Mouse (Mus musculus) hindbrain, embryonic 12.5 days (tissue): ENCODE data around the gene Gan. TPM values are rescaled to one million over a fixed set of nuclear protein-coding genes. Genes with fewer than 3 reads are reported as not detected.

Experiments
- ATAC-seq: fragments of 200-750 bp; cut with Nextera tagmentation; 2 replicates; pipeline ENCODE4 v1.8.0; 2017; ENCODE audit warnings: moderate TSS enrichment; ENCODE audit not compliant: low FRiP score
- H3K27ac ChIP-seq: fragments of 300-500 bp; sonication (generic); 2 replicates; pipeline ENCODE4 v1.5.1; 2016; ENCODE audit warnings: mild to moderate bottlenecking
- H3K27me3 ChIP-seq: fragments of 300-500 bp; sonication (generic); 2 replicates; pipeline ENCODE4 v1.6.1; 2016; ENCODE audit warnings: mild to moderate bottlenecking
- H3K36me3 ChIP-seq: fragments of 300-500 bp; sonication (generic); 2 replicates; pipeline ENCODE4 v1.6.1; 2016; ENCODE audit warnings: mild to moderate bottlenecking
- H3K4me1 ChIP-seq: fragments of 300-500 bp; sonication (generic); 2 replicates; pipeline ENCODE4 v1.6.1; 2016
- H3K4me2 ChIP-seq: fragments of 300-500 bp; sonication (generic); replicated peaks from 2 replicates; pipeline ENCODE4 v1.6.1; 2016; ENCODE audit warnings: mild to moderate bottlenecking
- H3K4me3 ChIP-seq: fragments of 300-500 bp; sonication (generic); 2 replicates; pipeline ENCODE4 v1.5.1; 2016; ENCODE audit warnings: mild to moderate bottlenecking
- H3K9ac ChIP-seq: fragments of 300-500 bp; sonication (generic); 2 replicates; pipeline ENCODE4 v1.6.1; 2016; ENCODE audit warnings: mild to moderate bottlenecking, moderate library complexity
- H3K9me3 ChIP-seq: fragments of 300-500 bp; sonication (generic); replicated peaks from 2 replicates; pipeline ENCODE4 v1.6.1; 2016; ENCODE audit warnings: mild to moderate bottlenecking
- WGBS: fragments of 180-500 bp; shearing (Covaris S2); methylation state at CpG from one replicate; pipeline ENCODE4 v1.1.7; 2016; 5-methylcytosine and 5-hydroxymethylcytosine counted together
- polyA plus RNA-seq: library from polyadenylated mRNA; unstranded; fragments of >200 nt; fragmentation: Nextera tagmentation; extraction: Ambion mirVana; gene quantifications from 2 replicates; pipeline ENCODE4 v1.2.1, GENCODE M21; 2016

Gan gene
- polyA plus RNA-seq, 1 experiment from 2014 or later = 3.1 TPM

GRCm38 (mm10) chr8:117244601-117245000 lies 86.7 kb downstream of the Gan start:
- no peak overlapping the region for H3K4me2 ChIP-seq
- no peaks in the 10 kb centered on the region; the same call in 1 of the 2 replicates for H3K4me1 ChIP-seq
- no peaks in the 10 kb centered on the region for H3K9me3 ChIP-seq
- no peak overlapping the region for H3K9ac ChIP-seq
- WGBS = 45% methylated on average over 6 of the region's 6 CpGs
- H3K36me3 ChIP-seq = no peaks in the 10 kb centered on the region
- H3K4me3 ChIP-seq = no peak overlapping the region
- H3K27me3 ChIP-seq = no peaks in the 10 kb centered on the region
- ATAC-seq = no peak
- H3K27ac ChIP-seq = no peak overlapping the region

- no peak overlapping the region for H3K4me2 ChIP-seq
- no peak for ATAC-seq
- no peak overlapping the region for H3K4me3 ChIP-seq
- WGBS = 84% methylated on average over 11 of the region's 11 CpGs
- H3K4me1 ChIP-seq = no peaks in the 10 kb centered on the region
- H3K9me3 ChIP-seq = no peaks in the 10 kb centered on the region; the same call in 1 of the 2 replicates
- H3K36me3 ChIP-seq = no peaks in the 10 kb centered on the region
- no peaks in the 10 kb centered on the region for H3K27me3 ChIP-seq
- H3K9ac ChIP-seq = no peak overlapping the region
- H3K27ac ChIP-seq = no peak overlapping the region
Observed at GRCm38 (mm10) chr8:117248341-117248740, 90.4 kb downstream of the Gan start.

GRCm38 (mm10) chr8:117251086-117251681 lies 93.2 kb downstream of the Gan start:
- no peaks in the 10 kb centered on the region; the same call in 1 of the 2 replicates for H3K9me3 ChIP-seq
- ATAC-seq = no peak
- H3K9ac ChIP-seq = no peak overlapping the region
- H3K4me1 ChIP-seq = no peaks in the 10 kb centered on the region
- H3K4me2 ChIP-seq = no peak overlapping the region
- no peaks in the 10 kb centered on the region for H3K36me3 ChIP-seq
- no peak overlapping the region for H3K4me3 ChIP-seq
- WGBS = 39% methylated on average over 7 of the region's 7 CpGs
- no peaks in the 10 kb centered on the region for H3K27me3 ChIP-seq
- no peak overlapping the region for H3K27ac ChIP-seq

- H3K9me3 ChIP-seq = no peaks in the 10 kb centered on the region; the same call in 1 of the 2 replicates
- no peaks in the 10 kb centered on the region for H3K27me3 ChIP-seq
- no peak for ATAC-seq
- no peaks in the 10 kb centered on the region for H3K36me3 ChIP-seq
- no peak overlapping the region for H3K4me2 ChIP-seq
- no peak overlapping the region for H3K9ac ChIP-seq
- H3K4me1 ChIP-seq = no peaks in the 10 kb centered on the region
- 98% methylated on average over 8 of the region's 8 CpGs for WGBS
- H3K27ac ChIP-seq = no peak overlapping the region
- H3K4me3 ChIP-seq = no peak overlapping the region
Observed at GRCm38 (mm10) chr8:117252650-117253049, 94.7 kb downstream of the Gan start.

GRCm38 (mm10) chr8:117253390-117254269 lies 95.7 kb downstream of the Gan start:
- H3K9me3 ChIP-seq = no peaks in the 10 kb centered on the region; the same call in 1 of the 2 replicates
- H3K9ac ChIP-seq = no peak overlapping the region
- ATAC-seq = no peak
- no peak overlapping the region for H3K4me2 ChIP-seq
- no peak overlapping the region for H3K27ac ChIP-seq
- no peak overlapping the region for H3K4me3 ChIP-seq
- H3K4me1 ChIP-seq = peaks cover 5% of the 10 kb centered on the region
- H3K27me3 ChIP-seq = no peaks in the 10 kb centered on the region
- 90% methylated on average over 17 of the region's 17 CpGs for WGBS
- no peaks in the 10 kb centered on the region for H3K36me3 ChIP-seq

- 84% methylated on average over 6 of the region's 6 CpGs for WGBS
- Histone ChIP-seq H3K27ac (no peak overlapping the region), H3K9me3 (no peaks in the 10 kb centered on the region; the same call in 1 of the 2 replicates), H3K4me2 (no peak overlapping the region), H3K27me3 (no peaks in the 10 kb centered on the region), H3K9ac (no peak overlapping the region), H3K4me1 (peaks cover 13% of the 10 kb centered on the region), H3K4me3 (no peak overlapping the region), H3K36me3 (no peaks in the 10 kb centered on the region)
- ATAC-seq = no peak
Observed at GRCm38 (mm10) chr8:117254496-117254895, 96.6 kb downstream of the Gan start.

GRCm38 (mm10) chr8:117256292-117256938 lies 98.5 kb downstream of the Gan start:
- no peaks in the 10 kb centered on the region; the same call in 1 of the 2 replicates for H3K9me3 ChIP-seq
- H3K9ac ChIP-seq = peak overlapping the region; percentile 99
- H3K4me3 ChIP-seq = peak overlapping the region; percentile 93
- no peaks in the 10 kb centered on the region for H3K27me3 ChIP-seq
- peak overlapping the region; percentile 90 for H3K27ac ChIP-seq
- under 1% methylated on average over 76 of the region's 92 CpGs for WGBS
- peaks cover 30% of the 10 kb centered on the region for H3K4me1 ChIP-seq
- peak overlapping the region; percentile 86 for H3K4me2 ChIP-seq
- no peaks in the 10 kb centered on the region for H3K36me3 ChIP-seq
- peak; percentile 84 for ATAC-seq

GRCm38 (mm10) chr8:117257029-117257820 lies 99.3 kb downstream of the Gan start, which contains the start of gene Cmip:
Gene Cmip, plus strand, starts transcription at chr8:117257064.
- Histone ChIP-seq H3K27me3 (no peaks in the 10 kb centered on the region), H3K4me1 (peaks cover 37% of the 10 kb centered on the region), H3K9ac (peak within 1 kb of the TSS; percentile 99), H3K4me3 (peak within 1 kb of the TSS; percentile 93), H3K9me3 (no peaks in the 10 kb centered on the region; the same call in 1 of the 2 replicates), H3K4me2 (peak within 1 kb of the TSS; percentile 86), H3K36me3 (no peaks in the 10 kb centered on the region), H3K27ac (peak within 1 kb of the TSS; percentile 90)
- whole genome bisulfite sequencing = under 1% methylated on average over 57 of the region's 65 CpGs
- ATAC-seq = peak; percentile 14

- WGBS = 5% methylated on average over 22 of the region's 22 CpGs
- H3K27me3 ChIP-seq = no peaks in the 10 kb centered on the region
- peak overlapping the region; percentile 93 for H3K4me3 ChIP-seq
- peaks cover 44% of the 10 kb centered on the region for H3K4me1 ChIP-seq
- peak overlapping the region; percentile 86 for H3K4me2 ChIP-seq
- no peaks in the 10 kb centered on the region; the same call in 1 of the 2 replicates for H3K9me3 ChIP-seq
- ATAC-seq = peak; percentile 30; the same call in 1 of the 2 replicates
- peak overlapping the region; percentile 99 for H3K9ac ChIP-seq
- H3K27ac ChIP-seq = peak overlapping the region; percentile 90
- H3K36me3 ChIP-seq = no peaks in the 10 kb centered on the region
Observed at GRCm38 (mm10) chr8:117257821-117258575, 100.1 kb downstream of the Gan start.

GRCm38 (mm10) chr8:117258576-117259040 lies 100.7 kb downstream of the Gan start:
- Histone ChIP-seq H3K27me3 (no peaks in the 10 kb centered on the region), H3K9ac (peak overlapping the region; percentile 99), H3K27ac (peak overlapping the region; percentile 90), H3K36me3 (no peaks in the 10 kb centered on the region), H3K4me2 (peak overlapping the region; percentile 86), H3K4me3 (peak overlapping the region; percentile 93), H3K4me1 (peaks cover 50% of the 10 kb centered on the region), H3K9me3 (no peaks in the 10 kb centered on the region)
- ATAC-seq = no peak
- whole genome bisulfite sequencing = 44% methylated on average over 6 of the region's 6 CpGs
